Mouse (Mus musculus) embryonic facial prominence, embryonic 15.5 days (tissue): ENCODE data around the gene Nlgn2. TPM values are rescaled to one million over a fixed set of nuclear protein-coding genes. Genes with fewer than 3 reads are reported as not detected.
A peak's percentile ranks its signal among the peaks of the same experiment; 100 is the strongest.

ENCODE experiments used
- ATAC-seq: fragments of 200-750 bp; cut with Nextera tagmentation; 2 replicates; pipeline ENCODE4 v1.8.0; 2017; ENCODE audit warnings: low read depth, moderate TSS enrichment; ENCODE audit not compliant: insufficient number of reproducible peaks, low FRiP score, low TSS enrichment
- H3K27ac ChIP-seq: fragments of 300-500 bp; sonication (generic); replicated peaks from 2 replicates; pipeline ENCODE4 v1.5.1; 2015; ENCODE audit warnings: mild to moderate bottlenecking, inconsistent platforms
- H3K27me3 ChIP-seq: fragments of 300-500 bp; sonication (generic); 2 replicates; pipeline ENCODE4 v1.6.1; 2015; ENCODE audit warnings: inconsistent platforms
- H3K36me3 ChIP-seq: fragments of 300-500 bp; sonication (generic); 2 replicates; pipeline ENCODE4 v1.6.1; 2015; ENCODE audit warnings: mild to moderate bottlenecking, inconsistent platforms
- H3K4me1 ChIP-seq: fragments of 300-500 bp; sonication (generic); 2 replicates; pipeline ENCODE4 v1.6.1; 2015; ENCODE audit warnings: inconsistent platforms
- H3K4me2 ChIP-seq: fragments of 300-500 bp; sonication (generic); replicated peaks from 2 replicates; pipeline ENCODE4 v1.6.1; 2015; ENCODE audit warnings: mild to moderate bottlenecking, inconsistent platforms
- H3K4me3 ChIP-seq: fragments of 300-500 bp; sonication (generic); replicated peaks from 2 replicates; pipeline ENCODE4 v1.5.1; 2015; ENCODE audit warnings: mild to moderate bottlenecking, inconsistent platforms
- H3K9ac ChIP-seq: fragments of 300-500 bp; sonication (generic); 2 replicates; pipeline ENCODE4 v1.6.1; 2015; ENCODE audit warnings: inconsistent platforms
- H3K9me3 ChIP-seq: fragments of 300-500 bp; sonication (generic); replicated peaks from 2 replicates; pipeline ENCODE4 v1.6.1; 2016; ENCODE audit warnings: inconsistent platforms
- WGBS: fragments of 180-500 bp; shearing (Covaris S2); methylation state at CpG from one replicate; pipeline ENCODE4 v1.1.7; 2015; 5-methylcytosine and 5-hydroxymethylcytosine counted together
- polyA plus RNA-seq: library from polyadenylated mRNA; unstranded; fragments of >200 nt; fragmentation: Nextera tagmentation; extraction: Ambion mirVana; gene quantifications from 2 replicates; pipeline ENCODE4 v1.2.1, GENCODE M21; 2015

Nlgn2 gene
- polyA plus RNA-seq, 1 experiment from 2014 or later = 10.6 TPM

DNA sequence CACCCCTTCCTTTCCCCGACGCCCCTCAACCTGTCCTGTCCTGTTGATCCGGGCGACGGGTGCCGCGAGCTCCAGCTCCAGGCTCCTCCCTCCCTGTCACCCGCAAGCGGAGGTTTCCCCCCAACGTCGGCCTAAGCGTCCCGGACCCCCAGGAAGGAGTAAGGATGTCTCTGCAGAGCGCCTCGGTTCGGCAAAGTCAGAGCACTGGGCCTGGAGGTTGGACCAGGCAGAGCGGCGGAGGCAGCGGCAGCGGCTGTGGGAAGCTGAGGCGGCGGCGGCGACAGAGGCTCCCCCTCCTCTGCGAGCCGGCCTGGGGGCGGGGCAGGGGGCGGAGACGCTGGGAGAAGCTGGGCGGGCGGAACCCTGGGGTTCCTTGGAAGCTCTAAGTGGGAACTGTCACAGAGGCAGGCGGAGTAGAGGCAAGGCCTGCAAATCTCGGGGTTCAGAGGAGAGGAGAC lies 34.9 kb downstream of the Nlgn2 start:
- peak overlapping the region; percentile 77 for H3K27ac ChIP-seq
- WGBS = under 1% methylated on average over 31 of the region's 33 CpGs
- H3K4me3 ChIP-seq = peak overlapping the region; percentile 63
- no peaks in the 10 kb centered on the region for H3K36me3 ChIP-seq
- H3K9ac ChIP-seq = peak overlapping the region; percentile 54
- peak; percentile 64 for ATAC-seq
- H3K9me3 ChIP-seq = no peaks in the 10 kb centered on the region
- H3K4me1 ChIP-seq = peaks cover 62% of the 10 kb centered on the region
- H3K27me3 ChIP-seq = peaks cover 26% of the 10 kb centered on the region
- H3K4me2 ChIP-seq = peak overlapping the region; percentile 97

DNA sequence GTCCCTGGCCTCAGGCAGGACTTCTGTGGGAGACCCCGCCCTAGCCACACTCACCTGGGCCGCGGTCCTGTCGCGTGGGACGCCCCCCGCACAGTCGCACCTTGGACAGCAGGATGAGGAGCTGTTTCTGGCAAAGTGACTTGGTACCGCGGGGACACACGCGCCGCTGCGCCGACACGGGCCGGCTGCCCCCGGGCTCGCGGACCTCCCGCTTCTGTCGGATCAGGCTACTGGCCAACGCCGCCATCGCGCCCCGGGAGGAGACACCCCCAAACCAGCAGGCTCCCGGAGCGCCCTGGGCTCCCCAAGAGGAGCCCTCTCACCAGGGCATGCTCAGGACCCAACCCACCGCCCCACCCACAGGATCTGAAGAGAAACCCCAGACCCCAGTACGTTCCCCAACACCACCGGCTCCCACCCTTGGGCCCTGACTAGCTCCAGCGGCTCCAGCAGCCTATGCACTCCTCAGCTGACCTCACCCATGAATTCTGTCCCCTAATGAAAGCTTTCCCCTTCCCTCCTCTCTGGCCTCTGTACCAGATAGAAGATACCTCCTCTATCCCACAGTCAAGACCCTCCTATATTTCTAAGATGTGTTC lies 36.1 kb downstream of the Nlgn2 start, which contains the start of gene Fgf11:
TSS of gene Fgf11 (minus strand) at position 479 of the 599 bp plus-strand sequence.
- Histone ChIP-seq H3K4me2 (peak within 1 kb of the TSS; percentile 97), H3K27ac (peak within 1 kb of the TSS; percentile 77), H3K9me3 (no peaks in the 10 kb centered on the region), H3K27me3 (peaks cover 28% of the 10 kb centered on the region), H3K4me1 (peaks cover 62% of the 10 kb centered on the region), H3K9ac (peak within 1 kb of the TSS; percentile 54), H3K36me3 (no peaks in the 10 kb centered on the region), H3K4me3 (peak within 1 kb of the TSS; percentile 63)
- no peak for ATAC-seq
- under 1% methylated on average over 33 of the region's 33 CpGs for WGBS

DNA sequence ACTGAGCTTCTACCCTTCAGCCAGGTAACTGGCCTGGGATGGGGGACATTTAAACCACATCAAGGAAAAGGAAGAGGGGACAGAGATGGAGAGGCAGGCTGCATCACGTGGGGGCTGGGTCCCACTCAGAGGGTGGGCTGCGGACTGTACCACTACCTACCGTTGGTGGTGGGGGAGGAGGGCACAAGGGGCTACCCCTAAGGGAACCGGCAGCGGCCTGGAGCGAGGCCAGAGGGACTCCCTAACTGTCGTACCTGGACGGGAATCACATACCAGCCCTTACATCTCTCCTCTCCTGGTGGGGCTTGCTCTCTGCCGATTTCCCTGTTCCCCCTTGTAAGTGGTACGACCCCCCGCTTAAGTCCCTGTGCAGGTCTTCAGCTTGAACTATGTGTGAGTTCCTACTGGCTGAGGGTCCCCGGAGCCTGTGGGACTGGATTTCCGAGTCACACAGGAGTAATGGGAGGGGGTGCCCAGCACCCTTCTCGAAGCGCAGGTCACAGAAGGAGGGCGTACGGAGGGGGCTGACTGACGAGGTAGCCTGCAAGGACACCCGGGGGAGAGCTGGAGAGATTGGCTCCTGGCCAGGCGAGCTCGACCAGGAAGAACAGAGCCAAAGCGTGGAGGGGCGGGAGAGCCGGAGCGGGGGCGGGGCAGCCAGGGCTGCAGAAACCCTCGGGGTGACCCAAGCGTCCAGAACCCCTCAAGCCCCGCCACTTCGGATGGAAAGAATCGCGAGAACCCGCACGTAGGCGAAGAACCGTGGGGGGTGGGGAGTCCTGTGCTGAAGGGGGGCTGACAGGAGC lies 37.0 kb downstream of the Nlgn2 start:
- no peaks in the 10 kb centered on the region for H3K9me3 ChIP-seq
- H3K27ac ChIP-seq = peak overlapping the region; percentile 77
- peak; percentile 20; the same call in 1 of the 2 replicates for ATAC-seq
- peak overlapping the region; percentile 35 for H3K9ac ChIP-seq
- H3K4me1 ChIP-seq = peaks cover 67% of the 10 kb centered on the region
- peak overlapping the region; percentile 97 for H3K4me2 ChIP-seq
- WGBS = under 1% methylated on average over 33 of the region's 36 CpGs
- H3K4me3 ChIP-seq = peak overlapping the region; percentile 63
- peaks cover 26% of the 10 kb centered on the region for H3K27me3 ChIP-seq
- H3K36me3 ChIP-seq = no peaks in the 10 kb centered on the region

DNA sequence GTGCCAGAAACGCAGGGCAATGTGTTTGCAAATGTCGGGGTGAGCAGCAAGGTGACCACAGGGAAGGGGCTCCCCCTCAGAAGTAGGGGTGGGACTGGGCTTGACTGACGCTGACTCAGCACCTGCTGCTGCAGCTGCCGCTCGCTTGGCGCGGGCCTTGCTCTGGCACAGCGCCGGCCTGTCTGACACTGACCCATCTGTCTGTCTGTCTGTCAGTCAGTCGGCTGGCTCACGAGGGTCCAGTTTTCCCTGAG lies 37.5 kb downstream of the Nlgn2 start:
- H3K9me3 ChIP-seq = no peaks in the 10 kb centered on the region
- H3K27me3 ChIP-seq = peaks cover 20% of the 10 kb centered on the region
- H3K4me1 ChIP-seq = peaks cover 69% of the 10 kb centered on the region
- H3K4me2 ChIP-seq = peak overlapping the region; percentile 97
- no peaks in the 10 kb centered on the region for H3K36me3 ChIP-seq
- H3K4me3 ChIP-seq = peak overlapping the region; percentile 63
- H3K9ac ChIP-seq = peak overlapping the region; percentile 35; the same call in 1 of the 2 replicates
- H3K27ac ChIP-seq = peak overlapping the region; percentile 77
- no peak for ATAC-seq
- 2% methylated on average over 11 of the region's 11 CpGs for WGBS

DNA sequence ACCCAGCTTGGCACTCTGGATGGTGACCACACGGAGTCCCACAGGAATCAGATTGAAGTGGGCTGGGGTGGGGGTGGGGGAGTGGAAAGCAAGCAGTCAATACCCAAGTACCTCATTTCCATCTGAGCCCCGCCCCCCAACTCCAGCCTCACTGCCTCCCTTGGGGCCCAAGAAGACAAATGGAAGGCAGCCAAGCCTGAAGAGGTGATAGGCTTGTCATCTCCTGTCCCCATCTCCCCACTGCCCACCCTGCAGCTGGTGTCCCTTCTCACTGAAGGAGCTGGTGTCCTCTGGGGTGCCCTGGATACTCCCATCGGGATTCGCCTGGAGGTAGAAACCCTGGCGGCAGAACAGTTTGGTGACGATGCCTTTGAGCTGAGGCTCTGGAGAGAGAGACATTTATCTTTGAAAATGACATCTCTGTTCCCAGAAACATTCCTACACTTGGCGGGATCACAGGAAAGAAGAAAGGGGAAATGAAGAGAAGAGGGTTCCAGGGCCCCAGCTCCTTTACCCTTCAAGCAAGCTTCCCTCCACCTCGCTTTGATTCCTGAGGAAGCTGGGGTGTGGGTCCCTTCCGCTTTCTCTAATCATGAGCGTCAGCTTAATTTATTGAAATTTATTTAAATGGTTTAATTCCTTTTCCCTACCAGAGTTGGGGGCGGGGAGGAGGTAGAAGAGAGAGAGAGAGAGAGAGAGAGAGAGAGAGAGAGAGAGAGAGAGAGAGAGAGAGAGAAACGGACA lies 38.0 kb downstream of the Nlgn2 start:
- no peaks in the 10 kb centered on the region for H3K9me3 ChIP-seq
- H3K4me2 ChIP-seq = peak overlapping the region; percentile 97
- no peaks in the 10 kb centered on the region for H3K36me3 ChIP-seq
- no peak overlapping the region for H3K9ac ChIP-seq
- no peak for ATAC-seq
- H3K4me1 ChIP-seq = peaks cover 65% of the 10 kb centered on the region
- WGBS = 33% methylated on average over 12 of the region's 12 CpGs
- H3K27me3 ChIP-seq = peaks cover 15% of the 10 kb centered on the region
- H3K27ac ChIP-seq = peak overlapping the region; percentile 17; the same call in 1 of the 2 replicates
- peak overlapping the region; percentile 63; the same call in 1 of the 2 replicates for H3K4me3 ChIP-seq

DNA sequence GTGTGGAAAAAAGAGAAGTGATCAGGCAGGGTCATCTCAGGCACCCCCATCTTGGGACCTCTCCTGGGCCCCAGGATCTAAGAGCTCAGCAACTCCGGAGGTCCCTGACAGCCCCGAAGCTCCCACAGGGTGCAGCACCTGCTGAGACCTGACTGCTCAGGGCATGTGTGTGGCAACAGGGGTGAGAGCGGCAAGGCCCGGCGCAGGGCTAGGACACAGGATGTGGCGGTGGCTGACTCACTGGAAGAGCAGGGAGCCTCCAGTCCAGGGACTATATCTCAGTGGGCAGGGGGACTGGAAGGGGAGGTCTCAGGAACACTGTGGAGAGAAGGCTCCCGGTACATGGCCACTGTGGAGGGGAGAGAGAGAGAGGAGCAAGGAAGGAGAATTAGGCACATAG lies 39.7 kb downstream of the Nlgn2 start:
- H3K4me2 ChIP-seq = no peak overlapping the region
- peaks cover 11% of the 10 kb centered on the region; the same call in 1 of the 2 replicates for H3K27me3 ChIP-seq
- no peak for ATAC-seq
- H3K9ac ChIP-seq = no peak overlapping the region
- no peak overlapping the region for H3K4me3 ChIP-seq
- no peaks in the 10 kb centered on the region for H3K9me3 ChIP-seq
- WGBS = 82% methylated on average over 7 of the region's 7 CpGs
- no peak overlapping the region for H3K27ac ChIP-seq
- peaks cover 48% of the 10 kb centered on the region for H3K4me1 ChIP-seq
- no peaks in the 10 kb centered on the region for H3K36me3 ChIP-seq

DNA sequence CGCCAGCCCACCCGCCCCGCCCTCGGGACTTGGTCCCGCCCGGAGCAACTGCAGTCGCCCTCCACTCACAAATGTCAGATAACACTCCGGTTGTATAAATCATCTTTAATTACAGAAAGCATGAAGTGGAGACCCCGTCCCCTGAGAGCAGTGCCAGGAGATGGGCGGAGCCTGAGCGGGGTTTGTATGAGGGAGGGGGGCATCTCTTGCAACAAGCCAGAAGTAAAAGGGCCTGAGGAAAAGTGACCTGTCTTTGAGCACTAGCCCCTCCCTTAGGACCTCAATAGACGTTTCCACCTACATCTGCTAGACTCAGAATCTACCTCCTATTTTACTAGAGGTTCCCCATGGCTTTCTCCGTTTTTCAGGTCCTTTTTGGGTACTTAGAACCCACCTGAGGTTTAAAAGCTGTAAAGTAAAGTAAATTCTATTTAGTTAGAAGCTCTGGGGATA lies 41.6 kb downstream of the Nlgn2 start:
- peak overlapping the region; percentile 98 for H3K4me2 ChIP-seq
- no peaks in the 10 kb centered on the region for H3K9me3 ChIP-seq
- 0 out of 2 replicates have a peak overlapping the region, but pooled peaks have one; percentile 12 for H3K27ac ChIP-seq
- 0 out of 2 replicates have a peak, but pooled peaks cover 6% of the 10 kb centered on the region for H3K27me3 ChIP-seq
- no peaks in the 10 kb centered on the region for H3K36me3 ChIP-seq
- H3K4me3 ChIP-seq = peak overlapping the region; percentile 56
- peaks cover 29% of the 10 kb centered on the region for H3K4me1 ChIP-seq
- no peak for ATAC-seq
- peak overlapping the region; percentile 42; the same call in 1 of the 2 replicates for H3K9ac ChIP-seq
- WGBS = 1% methylated on average over 13 of the region's 13 CpGs

DNA sequence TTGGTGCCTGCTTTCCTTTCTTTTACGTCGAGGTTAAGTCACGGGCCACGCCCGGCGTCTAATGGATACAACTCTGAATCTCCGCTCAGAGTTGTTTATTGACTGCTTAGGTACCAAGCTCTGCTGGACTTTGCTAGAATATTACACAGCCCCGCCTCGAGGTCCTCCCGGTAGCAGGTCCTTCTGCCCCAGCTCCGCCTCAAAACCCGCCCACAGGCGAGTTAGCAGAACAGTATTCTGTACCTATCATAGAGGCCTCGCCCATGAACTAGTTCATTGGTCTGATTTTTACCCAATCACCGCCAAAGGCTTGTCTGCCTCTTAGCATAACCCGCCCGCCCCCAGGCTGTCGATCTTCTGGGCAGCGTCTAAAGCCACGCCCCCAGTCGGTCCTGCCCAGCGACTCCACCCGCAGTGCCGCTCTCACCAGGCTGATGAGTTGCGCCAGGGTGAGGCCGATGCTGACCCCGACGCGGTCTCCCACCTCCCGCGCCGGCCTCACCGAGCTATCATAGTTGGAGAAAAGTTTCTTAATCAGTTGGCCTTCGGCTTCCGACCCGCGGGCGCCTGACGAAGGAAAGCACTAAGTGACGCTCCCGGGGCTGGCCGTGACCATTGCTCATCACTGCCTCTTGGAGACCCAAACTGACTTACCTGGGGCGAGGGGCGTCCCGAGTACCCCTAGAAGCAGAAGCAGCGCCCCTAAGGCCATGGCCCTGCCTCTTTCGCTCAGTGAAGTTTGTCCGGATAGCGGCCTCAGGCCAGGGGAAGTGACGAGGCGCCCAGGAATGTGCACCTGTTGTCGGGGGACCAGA lies 42.2 kb downstream of the Nlgn2 start, which contains the start of gene Chrnb1:
TSS of gene Chrnb1 (minus strand) at position 776 of the 815 bp plus-strand sequence.
- Histone ChIP-seq H3K4me3 (peak within 1 kb of the TSS; percentile 56), H3K27me3 (0 out of 2 replicates have a peak, but pooled peaks cover 6% of the 10 kb centered on the region), H3K4me1 (peaks cover 23% of the 10 kb centered on the region), H3K27ac (peak within 1 kb of the TSS; percentile 78), H3K9me3 (no peaks in the 10 kb centered on the region), H3K36me3 (no peaks in the 10 kb centered on the region), H3K4me2 (peak within 1 kb of the TSS; percentile 98), H3K9ac (peak within 1 kb of the TSS; percentile 42)
- ATAC-seq = peak; percentile 92
- 2% methylated on average over 52 of the region's 52 CpGs for WGBS

DNA sequence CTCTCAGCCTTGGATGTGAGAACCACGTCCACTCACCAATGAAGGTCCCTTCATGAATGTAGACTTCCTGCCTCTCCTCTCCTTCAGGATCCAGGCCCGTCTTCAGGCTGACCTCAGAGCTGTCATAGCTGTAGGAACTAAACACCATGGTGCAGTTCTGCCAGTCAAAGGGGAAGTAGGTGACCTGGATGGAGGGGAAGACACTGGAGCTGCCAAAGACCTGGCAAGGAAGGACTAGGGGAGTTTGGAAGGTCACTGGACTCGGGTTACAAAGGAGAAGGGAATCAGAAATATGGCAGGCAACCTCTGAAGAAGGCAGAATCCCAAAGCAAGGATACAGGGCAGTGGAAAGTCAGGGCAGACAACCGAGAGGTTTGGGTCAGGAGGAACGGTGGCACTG lies 44.2 kb downstream of the Nlgn2 start:
- no peak for ATAC-seq
- Histone ChIP-seq H3K4me2 (no peak overlapping the region), H3K9me3 (no peaks in the 10 kb centered on the region), H3K27me3 (0 out of 2 replicates have a peak, but pooled peaks cover 6% of the 10 kb centered on the region), H3K4me3 (no peak overlapping the region), H3K9ac (no peak overlapping the region), H3K36me3 (no peaks in the 10 kb centered on the region), H3K27ac (no peak overlapping the region), H3K4me1 (peaks cover 9% of the 10 kb centered on the region)
- WGBS = 62% methylated on average over 5 of the region's 5 CpGs

DNA sequence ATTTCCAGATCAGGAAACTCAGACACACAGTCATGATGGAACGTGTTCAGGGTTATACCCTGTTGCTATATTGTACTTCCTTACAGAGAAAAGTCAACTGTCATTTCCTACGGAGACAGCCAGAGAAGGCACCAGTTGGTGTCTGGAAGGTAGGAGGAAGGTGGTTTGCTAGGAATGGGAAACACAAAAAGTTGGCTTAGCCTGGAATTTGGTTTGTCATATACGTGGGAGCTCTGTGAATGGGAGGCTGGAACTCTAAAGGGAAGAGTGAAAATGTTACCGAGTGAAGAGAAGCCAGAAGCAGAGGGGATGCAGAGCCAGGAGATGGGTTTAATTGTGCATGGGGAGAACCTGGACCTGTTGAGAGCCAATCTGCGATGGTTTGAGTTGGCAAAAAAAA lies 46.2 kb downstream of the Nlgn2 start:
- H3K27me3 ChIP-seq = no peaks in the 10 kb centered on the region
- no peaks in the 10 kb centered on the region for H3K36me3 ChIP-seq
- no peak overlapping the region for H3K4me2 ChIP-seq
- no peak for ATAC-seq
- peaks cover 9% of the 10 kb centered on the region for H3K4me1 ChIP-seq
- WGBS = 60% methylated on average over 5 of the region's 5 CpGs
- no peak overlapping the region for H3K27ac ChIP-seq
- H3K9ac ChIP-seq = no peak overlapping the region
- no peak overlapping the region for H3K4me3 ChIP-seq
- no peaks in the 10 kb centered on the region for H3K9me3 ChIP-seq
